Mouse (Mus musculus): Measurements from ENCODE around the gene Apoc2.

DNA sequence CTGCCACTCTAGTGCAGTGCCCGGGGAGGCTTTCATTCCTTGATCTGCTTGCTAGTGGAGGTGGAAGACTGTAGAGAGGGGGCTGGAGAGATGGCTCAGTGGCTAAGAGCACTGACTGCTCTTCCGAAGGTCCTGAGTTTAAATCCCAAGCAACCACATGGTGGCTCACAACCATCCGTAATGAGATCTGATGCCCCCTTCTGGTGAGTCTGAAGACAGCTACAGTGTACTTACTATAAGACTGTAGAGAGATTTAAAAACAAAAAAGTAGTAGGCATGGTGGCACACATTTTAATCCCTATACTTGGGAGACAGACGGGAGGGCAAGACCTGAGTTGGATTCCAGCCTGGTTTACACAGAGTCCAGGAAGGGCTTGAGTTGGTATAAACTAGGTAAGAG is 34.7 kb upstream of the Apoc2 start:
- TF ChIP-seq CTCF (IDR thresholded peaks at IDR 0.05; ENCODE audit: low read depth) (peak; percentile 72), EP300 (optimal IDR thresholded peaks at IDR 0.05) (no peak)

All from stomach, postnatal 0 days (tissue).